Mouse (Mus musculus) cortical plate, adult 2 months (tissue): ENCODE measurements at regions not wholly inside any gene's neighbourhood (a gene's known extent, or its start where the extent isn't known, plus 50 kb on each side); places are given as distances from the start of the nearest gene placed in this dataset.

Experiments
- CTCF ChIP-seq: fragments of 200-500 bp; IDR thresholded peaks from 2 replicates; pipeline ENCODE4 v1.5.1; 2011; ENCODE audit warnings: mild to moderate bottlenecking, control low read depth, low read length; ENCODE audit not compliant: insufficient read depth; ENCODE audit errors: extremely low read depth
- POLR2A ChIP-seq: fragments of 200-500 bp; IDR thresholded peaks from 2 replicates; pipeline ENCODE4 v1.6.1; 2011; ENCODE audit warnings: mild to moderate bottlenecking, low read length, control low read depth; ENCODE audit not compliant: insufficient read depth; ENCODE audit errors: extremely low read depth

DNA sequence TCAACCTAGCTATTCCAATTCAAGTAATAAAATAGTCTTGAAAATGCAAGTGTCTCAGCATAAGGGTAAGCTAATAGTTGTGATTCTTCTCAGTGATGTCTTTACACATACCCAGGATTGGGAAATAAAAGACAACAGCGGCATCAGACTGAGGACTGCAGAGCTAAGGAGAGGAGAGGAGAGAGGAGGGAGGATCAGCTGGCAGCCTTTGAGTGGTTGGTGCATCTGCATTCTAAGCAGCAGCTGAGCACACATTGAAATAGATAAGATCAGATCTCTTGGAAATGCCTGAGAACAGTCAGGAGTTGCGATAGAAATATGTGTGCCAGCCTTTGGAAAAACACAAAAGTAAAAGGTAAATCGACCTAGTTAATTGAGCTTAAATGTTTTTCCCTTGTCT lies 480.3 kb upstream of the Mpdz start:
- TF ChIP-seq CTCF: no peak
- no peak for TF ChIP-seq POLR2A
